Mouse (Mus musculus): Measurements from ENCODE around the gene Sox10. TPM values are rescaled to one million over a fixed set of nuclear protein-coding genes. Genes with fewer than 3 reads are reported as not detected.

Sox10 gene
- total RNA-seq, 1 experiment = 0.31 TPM

- Histone ChIP-seq H3K27ac (ENCODE audit: insufficient read depth, low read depth, low read length, poor library complexity, severe bottlenecking) (no peak overlapping the region; the same call in 1 of the 2 replicates), H3K4me3 (ENCODE audit: insufficient read depth in 1 of 2, low read depth in 1 of 2, low read length in 2 of 2, poor library complexity in 1 of 2, severe bottlenecking in 1 of 2) (no peak overlapping the region), H3K36me3 (ENCODE audit: control insufficient read depth, insufficient read depth, low read length, poor library complexity, severe bottlenecking) (no peaks in the 10 kb centered on the region), H3K9ac (ENCODE audit: insufficient read depth, low read depth, low read length, poor library complexity, severe bottlenecking) (no peak overlapping the region), H3K9me3 (ENCODE audit: control insufficient read depth, insufficient read depth, low read depth, low read length) (no peaks in the 10 kb centered on the region), H3K4me1 (ENCODE audit: control insufficient read depth in 2 of 2, insufficient read depth in 2 of 2, low read length in 2 of 2, poor library complexity in 1 of 2) (peaks cover 0 to 5% of the 10 kb centered on the region in 2 experiments; a peak in 1 of 4 replicates)
- TF ChIP-seq MAFK (IDR thresholded peaks at IDR 0.05; ENCODE audit: insufficient read depth, low read depth, low read length) (no peak), CHD2 (IDR thresholded peaks at IDR 0.05; ENCODE audit: low read depth, low read length) (no peak), ZC3H11A (IDR thresholded peaks at IDR 0.05; ENCODE audit: borderline replicate concordance, low read depth, low read length) (no peak)
- DNase-seq (ENCODE audit: low read depth, low spot score) = no peak
- in situ Hi-C loops (cut with MboI; ENCODE audit: low sequenced_read_pairs in 2 of 2, unreplicated experiment in 2 of 2) = no loop called here
Observed at GRCm38 (mm10) chr15:79199390-79199976, 34.4 kb upstream of the Sox10 start.

GRCm38 (mm10) chr15:79195492-79195891, 30.5 kb upstream of the Sox10 start:
- Histone ChIP-seq H3K9me3 (ENCODE audit: control insufficient read depth, insufficient read depth, low read depth, low read length) (no peaks in the 10 kb centered on the region), H3K9ac (ENCODE audit: insufficient read depth, low read depth, low read length, poor library complexity, severe bottlenecking) (no peak overlapping the region), H3K4me3 (ENCODE audit: insufficient read depth in 1 of 2, low read depth in 1 of 2, low read length in 2 of 2, poor library complexity in 1 of 2, severe bottlenecking in 1 of 2) (no peak overlapping the region), H3K36me3 (ENCODE audit: control insufficient read depth, insufficient read depth, low read length, poor library complexity, severe bottlenecking) (no peaks in the 10 kb centered on the region), H3K4me1 (ENCODE audit: control insufficient read depth in 2 of 2, insufficient read depth in 2 of 2, low read length in 2 of 2, poor library complexity in 1 of 2) (peaks cover 0 to 5% of the 10 kb centered on the region in 2 experiments; a peak in 2 of 4 replicates), H3K27ac (ENCODE audit: insufficient read depth, low read depth, low read length, poor library complexity, severe bottlenecking) (no peak overlapping the region)
- in situ Hi-C loops (cut with MboI; ENCODE audit: low sequenced_read_pairs in 2 of 2, unreplicated experiment in 2 of 2) = no loop called here
- no peak for TF ChIP-seq MAFK (IDR thresholded peaks at IDR 0.05; ENCODE audit: insufficient read depth, low read depth, low read length)
- no peak for TF ChIP-seq ZC3H11A (IDR thresholded peaks at IDR 0.05; ENCODE audit: borderline replicate concordance, low read depth, low read length)
- no peak for TF ChIP-seq HCFC1 (IDR thresholded peaks at IDR 0.05; ENCODE audit: borderline replicate concordance, insufficient read depth, low read length)
- no peak for TF ChIP-seq ZNF384 (IDR thresholded peaks at IDR 0.05; ENCODE audit: low read depth, low read length)
- TF ChIP-seq CHD2 (IDR thresholded peaks at IDR 0.05; ENCODE audit: low read depth, low read length) = no peak
- no peak for DNase-seq (ENCODE audit: low read depth, low spot score)

- no peak for TF ChIP-seq CHD2 (IDR thresholded peaks at IDR 0.05; ENCODE audit: low read depth, low read length)
- TF ChIP-seq HCFC1 (IDR thresholded peaks at IDR 0.05; ENCODE audit: borderline replicate concordance, insufficient read depth, low read length) = no peak
- no peak for TF ChIP-seq ZNF384 (IDR thresholded peaks at IDR 0.05; ENCODE audit: low read depth, low read length)
- TF ChIP-seq ZC3H11A (IDR thresholded peaks at IDR 0.05; ENCODE audit: borderline replicate concordance, low read depth, low read length) = no peak
- DNase-seq (ENCODE audit: low read depth, low spot score) = no peak
- no peaks in the 10 kb centered on the region for H3K36me3 ChIP-seq (ENCODE audit: control insufficient read depth, insufficient read depth, low read length, poor library complexity, severe bottlenecking)
- no peak overlapping the region for H3K4me3 ChIP-seq (ENCODE audit: insufficient read depth in 1 of 2, low read depth in 1 of 2, low read length in 2 of 2, poor library complexity in 1 of 2, severe bottlenecking in 1 of 2)
- H3K9me3 ChIP-seq (ENCODE audit: control insufficient read depth, insufficient read depth, low read depth, low read length) = no peaks in the 10 kb centered on the region
- H3K4me1 ChIP-seq (ENCODE audit: control insufficient read depth in 2 of 2, insufficient read depth in 2 of 2, low read length in 2 of 2, poor library complexity in 1 of 2) = peaks cover 0 to 5% of the 10 kb centered on the region in 2 experiments; a peak in 2 of 4 replicates
- no peak overlapping the region for H3K9ac ChIP-seq (ENCODE audit: insufficient read depth, low read depth, low read length, poor library complexity, severe bottlenecking)
- no peak overlapping the region for H3K27ac ChIP-seq (ENCODE audit: insufficient read depth, low read depth, low read length, poor library complexity, severe bottlenecking)
- in situ Hi-C loops (cut with MboI; ENCODE audit: low sequenced_read_pairs in 2 of 2, unreplicated experiment in 2 of 2) = no loop called here
Observed at GRCm38 (mm10) chr15:79194946-79195345, 29.9 kb upstream of the Sox10 start.

- peaks cover 0 to 5% of the 10 kb centered on the region in 2 experiments; a peak in 2 of 4 replicates for H3K4me1 ChIP-seq (ENCODE audit: control insufficient read depth in 2 of 2, insufficient read depth in 2 of 2, low read length in 2 of 2, poor library complexity in 1 of 2)
- H3K4me3 ChIP-seq (ENCODE audit: insufficient read depth in 1 of 2, low read depth in 1 of 2, low read length in 2 of 2, poor library complexity in 1 of 2, severe bottlenecking in 1 of 2) = no peak overlapping the region
- in situ Hi-C loops (cut with MboI; ENCODE audit: low sequenced_read_pairs in 2 of 2, unreplicated experiment in 2 of 2) = no loop called here
- H3K36me3 ChIP-seq (ENCODE audit: control insufficient read depth, insufficient read depth, low read length, poor library complexity, severe bottlenecking) = no peaks in the 10 kb centered on the region
- TF ChIP-seq HCFC1 (IDR thresholded peaks at IDR 0.05; ENCODE audit: borderline replicate concordance, insufficient read depth, low read length) = no peak
- no peak overlapping the region for H3K9ac ChIP-seq (ENCODE audit: insufficient read depth, low read depth, low read length, poor library complexity, severe bottlenecking)
- H3K9me3 ChIP-seq (ENCODE audit: control insufficient read depth, insufficient read depth, low read depth, low read length) = no peaks in the 10 kb centered on the region
- DNase-seq (ENCODE audit: low read depth, low spot score) = no peak
- no peak overlapping the region for H3K27ac ChIP-seq (ENCODE audit: insufficient read depth, low read depth, low read length, poor library complexity, severe bottlenecking)
Observed at GRCm38 (mm10) chr15:79194048-79194447, 29.0 kb upstream of the Sox10 start.
